21 mouse cellular contexts compared by ENCODE assay signal in genomic region chr9:119473011-119473410, GRCm38 (mm10). TPM values are rescaled to one million over a fixed set of nuclear protein-coding genes. Genes with fewer than 3 reads are reported as not detected.
DNase-seq lines count a peak whose midpoint lies in the region; ATAC-seq and TF ChIP-seq lines count a peak whose summit lies in the region.
"Had no signal": no experiment of that assay in that cellular context is flagged by ENCODE, and none has a peak within 500 bp of the region (broad histone marks: within the 10 kb centered on the region; RNA-seq: fewer than 3 reads in every experiment).

No protein-coding gene starts in this region.

- H3K4me3 ChIP-seq in heart, embryonic 10.5 days = no peak overlapping the region
- H3K4me3 ChIP-seq in kidney, embryonic 16.5 days (ENCODE audit: low read length) = no peak overlapping the region
- H3K4me3 ChIP-seq in myocyte = no peak overlapping the region
- H3K4me3 ChIP-seq: embryonic facial prominence, embryonic 13.5 days; forebrain, embryonic 12.5 days; heart, embryonic 15.5 days; hindbrain, embryonic 10.5 days; intestine, embryonic 15.5 days had no signal

- peak overlapping the region; percentile 81; the same call in 1 of the 2 replicates for H3K27ac ChIP-seq in heart, embryonic 10.5 days
- H3K27ac ChIP-seq in kidney, embryonic 16.5 days (ENCODE audit: low read length) = no peak overlapping the region
- H3K27ac ChIP-seq: embryonic facial prominence, embryonic 13.5 days; forebrain, embryonic 12.5 days; heart, embryonic 15.5 days; hindbrain, embryonic 10.5 days; hindbrain, embryonic 14.5 days; intestine, embryonic 15.5 days had no signal

- no peak for TF ChIP-seq POLR2A in myocyte (IDR thresholded peaks at IDR 0.05; ENCODE audit: insufficient read length, low read depth)

- intact Hi-C loops in heart, postnatal 10 days (cut with DNase I) = no loop called here

- H3ac ChIP-seq in myocyte (ENCODE audit: control insufficient read depth, insufficient read length) = no peak overlapping the region

- no peaks in the 10 kb centered on the region for H3K79me2 ChIP-seq in myocyte (ENCODE audit: control insufficient read depth, insufficient read depth)

- no peaks in the 10 kb centered on the region for H3K9me3 ChIP-seq in heart, embryonic 10.5 days
- no peaks in the 10 kb centered on the region for H3K9me3 ChIP-seq in kidney, embryonic 16.5 days (ENCODE audit: low read length)
- H3K9me3 ChIP-seq: embryonic facial prominence, embryonic 13.5 days; forebrain, embryonic 12.5 days; heart, embryonic 15.5 days; hindbrain, embryonic 10.5 days; intestine, embryonic 15.5 days had no signal

- no peaks in the 10 kb centered on the region for H3K36me3 ChIP-seq in heart, embryonic 10.5 days
- no peaks in the 10 kb centered on the region for H3K36me3 ChIP-seq in kidney, embryonic 16.5 days (ENCODE audit: insufficient read depth, low read length)
- no peaks in the 10 kb centered on the region for H3K36me3 ChIP-seq in myocyte (ENCODE audit: control insufficient read depth, insufficient read depth)
- H3K36me3 ChIP-seq: heart, embryonic 15.5 days; intestine, embryonic 15.5 days had no signal

- peaks cover 4% of the 10 kb centered on the region; the same call in 1 of the 2 replicates for H3K27me3 ChIP-seq in heart, embryonic 10.5 days (ENCODE audit: insufficient read depth, poor library complexity, severe bottlenecking)
- H3K27me3 ChIP-seq in kidney, embryonic 16.5 days (ENCODE audit: insufficient read depth, low read length) = no peaks in the 10 kb centered on the region
- H3K27me3 ChIP-seq in myocyte (ENCODE audit: control insufficient read depth, insufficient read depth, insufficient read length) = no peaks in the 10 kb centered on the region
- H3K27me3 ChIP-seq: embryonic facial prominence, embryonic 13.5 days; forebrain, embryonic 12.5 days; intestine, embryonic 15.5 days had no signal

- DNase-seq in heart, embryonic 10.5 days (ENCODE audit: low spot score) = no peak
- no peak for DNase-seq in heart, postnatal 10 days
- peak; percentile 54 for DNase-seq in kidney, adult 11 months
- DNase-seq in kidney, adult 9 months = peak; percentile 74
- no peak for DNase-seq in kidney, postnatal 4 days
- DNase-seq in cerebellum, adult 11-12 months = no peak
- DNase-seq: adrenal gland, postnatal 14 days; cerebellum, adult 18-20 months; cerebellum, adult 9-11 months; cerebellum, postnatal 36 days; gastrocnemius, postnatal 10 days; heart, adult 18-20 months had no signal

- no peak overlapping the region for H3K4me2 ChIP-seq in kidney, embryonic 16.5 days (replicated peaks; ENCODE audit: low read depth, low read length)
- H3K4me2 ChIP-seq in myocyte (ENCODE audit: low read depth) = peak overlapping the region; percentile 53
- H3K4me2 ChIP-seq: embryonic facial prominence, embryonic 13.5 days; forebrain, embryonic 12.5 days; heart, embryonic 15.5 days; hindbrain, embryonic 14.5 days; intestine, embryonic 15.5 days had no signal

- 79% methylated on average over 1 of the region's 1 CpGs for WGBS in heart, embryonic 10.5 days
- WGBS in kidney, embryonic 16.5 days = 100% methylated on average over 1 of the region's 1 CpGs

- H3K4me1 ChIP-seq in heart, embryonic 10.5 days = peaks cover 86% of the 10 kb centered on the region
- peaks cover 14% of the 10 kb centered on the region for H3K4me1 ChIP-seq in kidney, embryonic 16.5 days (ENCODE audit: insufficient read depth, low read length)
- H3K4me1 ChIP-seq: embryonic facial prominence, embryonic 13.5 days; intestine, embryonic 15.5 days had no signal

- no peak overlapping the region for H3K9ac ChIP-seq in kidney, embryonic 16.5 days (replicated peaks; ENCODE audit: low read length)
- H3K9ac ChIP-seq: embryonic facial prominence, embryonic 13.5 days; forebrain, embryonic 12.5 days; heart, embryonic 15.5 days; hindbrain, embryonic 14.5 days; intestine, embryonic 15.5 days had no signal

- ATAC-seq in kidney, embryonic 16.5 days (ENCODE audit: low FRiP score, low TSS enrichment) = no peak
- ATAC-seq: forebrain, embryonic 16.5 days; intestine, embryonic 15.5 days had no signal

TF ChIP-seq in myocyte, 11 proteins besides CTCF, POLR2A, EP300 and RAD21:
- TF ChIP-seq USF1 (IDR thresholded peaks at IDR 0.05; ENCODE audit: low read depth) (no peak), MYOD1 (IDR thresholded peaks at IDR 0.05; ENCODE audit: control insufficient read depth in 1 of 3, insufficient read length in 2 of 3, low read depth in 2 of 3) (no peak), MYOG (IDR thresholded peaks at IDR 0.05; ENCODE audit: control insufficient read depth in 1 of 3, insufficient read depth in 1 of 3, insufficient read length in 2 of 3, low read depth in 2 of 3) (no peak), REST (IDR thresholded peaks at IDR 0.05; ENCODE audit: insufficient read depth, insufficient read length) (no peak), SRF (IDR thresholded peaks at IDR 0.05; ENCODE audit: control insufficient read depth, insufficient read length, low read depth) (no peak), POLR2AphosphoS2 (IDR thresholded peaks at IDR 0.05; ENCODE audit: insufficient read length, low read depth) (no peak), E2F4 (IDR thresholded peaks at IDR 0.05; ENCODE audit: insufficient read depth) (no peak), MAX (IDR thresholded peaks at IDR 0.05; ENCODE audit: low read depth) (no peak), CEBPB (IDR thresholded peaks at IDR 0.05; ENCODE audit: insufficient read depth, poor library complexity, severe bottlenecking) (no peak), TCF3 (IDR thresholded peaks at IDR 0.05; ENCODE audit: insufficient read length, low read depth) (no peak), TCF12 (IDR thresholded peaks at IDR 0.05; ENCODE audit: insufficient read depth, poor library complexity, severe bottlenecking) (no peak)

RNA-seq across cellular contexts. Expression of gene Exog, which starts 28.3 kb away (rescaled TPM):
- 16.2 and 25.0 TPM in 2 replicates for polyA plus RNA-seq in heart, embryonic 10.5 days (2016; fragmentation: Nextera tagmentation; extraction: Ambion mirVana)
- 1 to 10 TPM; 2.8 to 4.4 TPM for total RNA-seq in heart, postnatal 10 days (2021)
- polyA plus RNA-seq in kidney, embryonic 16.5 days (2015; fragmentation: Nextera tagmentation; extraction: Ambion mirVana) = 24.8 and 27.9 TPM in 2 replicates
- 4.0 TPM for polyA plus RNA-seq in myocyte (2012; fragmentation: generic; extraction: Trizol)

Comparison
In these comparisons a context has a peak if more than half of its experiments do, and no peak if none do; other contexts are left out.
1. DNase-seq: peak in kidney, adult 11 months (single experiment) and kidney, adult 9 months (single experiment); none in heart, embryonic 10.5 days (single experiment), heart, postnatal 10 days (0 of 2), kidney, postnatal 4 days (0 of 2) and cerebellum, adult 11-12 months (single experiment).